Mouse (Mus musculus): ENCODE data around the gene Kremen1.

Gene Kremen1

GRCm38 (mm10) chr11:5167311-5167710 lies 94.0 kb downstream of the Kremen1 start:
- no peak for DNase-seq

- DNase-seq, result peak; percentile 98
Observed at GRCm38 (mm10) chr11:5165471-5165916, 95.9 kb downstream of the Kremen1 start.

GRCm38 (mm10) chr11:5164310-5164709 lies 97.0 kb downstream of the Kremen1 start:
- DNase-seq, result peak; percentile 84

GRCm38 (mm10) chr11:5163421-5163820 lies 97.9 kb downstream of the Kremen1 start:
- no peak for DNase-seq

GRCm38 (mm10) chr11:5160722-5161485 lies 100.5 kb downstream of the Kremen1 start:
- DNase-seq, result peak; percentile 70

GRCm38 (mm10) chr11:5158056-5158455 lies 103.3 kb downstream of the Kremen1 start:
- DNase-seq, result peak; percentile 83

- DNase-seq, result peak; percentile 96
Observed at GRCm38 (mm10) chr11:5154961-5155805, 106.2 kb downstream of the Kremen1 start.

GRCm38 (mm10) chr11:5151680-5152337 lies 109.5 kb downstream of the Kremen1 start, which contains the start of gene Emid1:
TSS of gene Emid1 (minus strand) at chr11:5152257.
- DNase-seq, result no peak

GRCm38 (mm10) chr11:5151247-5151630 lies 110.1 kb downstream of the Kremen1 start:
- no peak for DNase-seq

GRCm38 (mm10) chr11:5150416-5151246 lies 110.7 kb downstream of the Kremen1 start:
- DNase-seq, result no peak

- DNase-seq, result no peak
Observed at GRCm38 (mm10) chr11:5149955-5150354, 111.4 kb downstream of the Kremen1 start.

- DNase-seq, result no peak
Observed at GRCm38 (mm10) chr11:5149249-5149648, 112.1 kb downstream of the Kremen1 start.

GRCm38 (mm10) chr11:5145600-5145999 lies 115.8 kb downstream of the Kremen1 start:
- DNase-seq, result no peak

GRCm38 (mm10) chr11:5141965-5142364 lies 119.4 kb downstream of the Kremen1 start:
- DNase-seq, result no peak
